Mouse (Mus musculus) bone marrow, adult 2 months (tissue): ENCODE results near the gene Ntrk3.

Source experiments
- CTCF ChIP-seq: fragments of 200-500 bp; IDR thresholded peaks from 2 replicates; pipeline ENCODE4 v1.5.1; 2011; ENCODE audit warnings: low read length, control low read depth; ENCODE audit not compliant: control insufficient read depth, insufficient read depth
- POLR2A ChIP-seq: fragments of 200-500 bp; IDR thresholded peaks from 2 replicates; pipeline ENCODE4 v1.6.1; 2011; ENCODE audit warnings: low read depth, mild to moderate bottlenecking, control low read depth, low read length, borderline replicate concordance; ENCODE audit not compliant: control insufficient read depth

DNA sequence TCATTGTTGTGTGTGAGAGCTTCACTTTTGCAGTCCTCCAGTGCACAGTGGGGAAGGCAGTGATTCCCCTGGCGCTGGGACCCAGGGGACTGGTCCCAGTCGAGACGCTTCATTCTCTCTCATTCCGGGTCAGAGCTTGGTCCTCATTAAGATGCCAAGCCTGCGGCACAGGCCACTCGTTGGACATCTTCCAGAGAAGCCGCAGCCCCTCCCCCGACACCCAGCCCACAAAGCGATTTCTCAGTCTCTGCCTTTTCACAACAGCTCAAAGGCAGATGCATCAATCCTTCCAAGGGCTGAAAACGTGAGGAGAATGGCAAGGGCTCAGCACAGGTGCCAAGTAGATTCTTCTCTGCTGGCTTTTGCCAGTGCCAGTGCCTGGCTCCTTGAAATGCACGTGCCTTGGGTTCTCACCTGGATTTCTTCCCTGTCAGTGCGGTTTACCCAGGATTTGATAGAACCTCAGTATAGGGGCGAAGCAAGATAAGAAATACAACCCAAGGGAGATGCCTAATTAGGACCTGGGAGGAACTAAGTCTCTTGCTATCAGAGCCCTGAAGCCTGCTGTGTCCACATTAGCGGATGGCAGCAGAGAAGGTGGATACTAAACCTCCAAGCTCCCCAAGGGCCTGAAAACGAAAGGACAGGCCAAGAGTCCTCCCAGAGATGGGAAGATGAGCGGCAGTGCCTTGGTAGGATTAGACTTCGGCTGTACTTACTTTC is 546.7 kb downstream of the Ntrk3 start:
- TF ChIP-seq CTCF (no peak), POLR2A (no peak)
